Mouse (Mus musculus): Measurements from ENCODE around the gene Klrb1c. TPM values are rescaled to one million over a fixed set of nuclear protein-coding genes. Genes with fewer than 3 reads are reported as not detected.
"Not testable (repeated sequence)": the region's sequence is repeated elsewhere in the genome, so short reads cannot be mapped to it uniquely, and the experiment has no call there.

Gene Klrb1c
- polyA plus RNA-seq, 1 experiment from 2014 or later, result not detected

DNA sequence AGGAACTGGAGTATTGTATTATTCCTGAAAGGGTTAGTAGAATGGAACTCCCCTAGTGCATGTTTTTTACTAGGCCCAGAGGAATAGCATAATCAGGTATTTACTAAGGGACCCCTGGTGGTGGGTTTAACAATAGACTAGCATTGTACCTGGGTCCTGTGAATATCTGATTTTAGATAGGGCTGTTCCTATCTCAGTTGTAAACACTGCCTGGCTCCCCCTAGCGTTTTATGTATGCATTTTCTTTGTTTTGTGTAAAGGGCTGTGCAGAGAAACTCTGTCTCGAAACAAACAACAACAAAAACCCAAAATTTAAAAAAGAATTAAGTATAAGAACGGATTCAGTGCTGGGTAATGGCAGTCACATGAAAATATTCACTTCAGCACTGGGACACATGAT lies 18.0 kb upstream of the Klrb1c start:
- no peak for ATAC-seq
- 69% methylated on average over 3 of the region's 3 CpGs for whole genome bisulfite sequencing
- no peaks in the 10 kb centered on the region for H3K36me3 ChIP-seq

GRCm38 (mm10) chr6:128804823-128805640 lies 16.0 kb upstream of the Klrb1c start:
- not testable (repeated sequence) for ATAC-seq; H3K9ac ChIP-seq (replicated peaks); H3K27me3 ChIP-seq; H3K4me3 ChIP-seq (replicated peaks); H3K9me3 ChIP-seq; H3K36me3 ChIP-seq; H3K4me1 ChIP-seq (replicated peaks); H3K4me2 ChIP-seq (replicated peaks)
- peak overlapping the region; percentile 22; the same call in 1 of the 2 replicates for H3K27ac ChIP-seq
- 66% methylated on average over 7 of the region's 7 CpGs for WGBS

More for the DNA sequence above, 18.0 kb upstream of the Klrb1c start:
- H3K4me1 ChIP-seq (replicated peaks), result no peaks in the 10 kb centered on the region; the same call in 1 of the 2 replicates
- no peaks in the 10 kb centered on the region for H3K9me3 ChIP-seq
- H3K4me2 ChIP-seq (replicated peaks), result no peak overlapping the region
- H3K27me3 ChIP-seq, result no peaks in the 10 kb centered on the region
- H3K9ac ChIP-seq (replicated peaks), result no peak overlapping the region
- no peak overlapping the region for H3K27ac ChIP-seq
- H3K4me3 ChIP-seq (replicated peaks), result no peak overlapping the region

- H3K4me1 ChIP-seq (replicated peaks), result peaks cover 3% of the 10 kb centered on the region
- H3K9me3 ChIP-seq, result no peaks in the 10 kb centered on the region
- peak overlapping the region; percentile 82 for H3K27ac ChIP-seq
- H3K27me3 ChIP-seq, result no peaks in the 10 kb centered on the region
- peak overlapping the region; percentile 48 for H3K4me3 ChIP-seq (replicated peaks)
- peak; percentile 94 for ATAC-seq
- WGBS, result 6% methylated on average over 26 of the region's 26 CpGs
- H3K9ac ChIP-seq (replicated peaks), result peak overlapping the region; percentile 65
- no peaks in the 10 kb centered on the region for H3K36me3 ChIP-seq
- peak overlapping the region; percentile 60 for H3K4me2 ChIP-seq (replicated peaks)
Observed at GRCm38 (mm10) chr6:128802999-128803857, 14.2 kb upstream of the Klrb1c start.

DNA sequence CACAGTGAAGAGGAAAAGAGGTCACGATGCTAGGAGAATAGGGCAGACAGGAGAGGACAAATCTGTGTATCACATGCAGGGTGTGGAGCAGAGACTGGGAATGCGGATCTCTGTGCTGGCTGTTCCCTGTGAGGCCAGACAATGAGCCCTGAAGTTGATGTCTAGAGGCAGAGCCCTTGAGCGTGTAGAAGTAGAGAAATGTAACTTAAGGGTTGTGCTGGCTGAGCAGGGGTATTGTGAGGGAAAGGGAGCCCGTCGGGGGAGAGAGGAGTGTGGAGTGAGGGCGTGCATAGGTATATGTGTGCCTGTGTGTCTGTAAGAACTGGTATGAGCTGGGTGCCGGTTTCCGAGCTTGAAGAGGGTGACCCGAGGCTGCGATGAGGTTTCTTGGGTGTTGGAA lies 13.5 kb upstream of the Klrb1c start:
- Histone ChIP-seq H3K4me1 (replicated peaks) (peaks cover 9% of the 10 kb centered on the region), H3K4me3 (replicated peaks) (peak overlapping the region; percentile 48), H3K9ac (replicated peaks) (peak overlapping the region; percentile 65), H3K27me3 (no peaks in the 10 kb centered on the region), H3K9me3 (no peaks in the 10 kb centered on the region), H3K27ac (peak overlapping the region; percentile 82), H3K4me2 (replicated peaks) (peak overlapping the region; percentile 60), H3K36me3 (no peaks in the 10 kb centered on the region)
- peak; percentile 70 for ATAC-seq
- 12% methylated on average over 10 of the region's 10 CpGs for WGBS

DNA sequence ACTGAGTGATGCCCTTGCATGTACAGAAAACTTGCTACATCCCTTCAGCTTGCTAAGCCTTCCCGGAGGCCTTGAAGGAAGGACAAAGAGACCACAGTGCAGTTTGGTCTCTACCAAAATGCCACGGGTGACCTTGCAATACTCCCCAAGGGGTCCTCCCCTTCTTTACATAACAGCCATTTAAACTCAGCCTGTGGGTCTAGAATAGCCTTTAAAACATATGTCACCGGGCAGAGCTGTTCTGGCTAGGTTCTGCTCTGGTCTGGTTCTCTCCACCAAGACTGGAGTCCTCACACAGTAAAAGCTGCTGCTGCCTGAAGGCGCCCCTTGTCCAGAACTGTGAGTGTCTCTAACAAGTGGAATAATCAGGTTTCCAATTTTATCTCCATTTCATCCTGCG lies 11.7 kb upstream of the Klrb1c start:
- H3K4me3 ChIP-seq (replicated peaks); H3K4me2 ChIP-seq (replicated peaks); H3K27me3 ChIP-seq; H3K27ac ChIP-seq; H3K9ac ChIP-seq (replicated peaks); H3K9me3 ChIP-seq; H3K36me3 ChIP-seq; ATAC-seq: not testable (repeated sequence)
- WGBS, result 82% methylated on average over 5 of the region's 5 CpGs
- H3K4me1 ChIP-seq (replicated peaks), result peaks cover 10% of the 10 kb centered on the region

DNA sequence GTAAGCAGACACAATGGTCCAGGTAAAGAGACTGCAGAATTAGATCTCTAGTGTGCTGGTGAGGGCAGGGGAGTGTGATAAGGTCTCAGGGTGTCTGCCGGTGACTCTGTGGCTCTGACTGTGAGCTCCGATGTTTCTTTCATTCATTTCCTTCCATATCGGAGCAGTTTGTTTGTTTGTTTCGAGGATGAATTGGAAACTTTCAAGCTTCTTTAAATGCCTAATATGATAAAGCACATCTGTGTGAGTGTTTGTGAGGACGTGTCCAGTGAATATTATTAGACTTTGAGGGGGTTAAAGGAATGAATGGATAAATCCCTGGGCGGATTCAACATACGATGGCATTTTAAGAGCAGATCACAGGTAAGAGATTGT lies 10.9 kb upstream of the Klrb1c start:
- H3K9ac ChIP-seq (replicated peaks), result peak overlapping the region; percentile 62
- peaks cover 10% of the 10 kb centered on the region for H3K4me1 ChIP-seq (replicated peaks)
- 15% methylated on average over 7 of the region's 7 CpGs for WGBS
- no peak for ATAC-seq
- no peaks in the 10 kb centered on the region for H3K36me3 ChIP-seq
- no peaks in the 10 kb centered on the region for H3K27me3 ChIP-seq
- H3K27ac ChIP-seq, result peak overlapping the region; percentile 84
- peak overlapping the region; percentile 50 for H3K4me2 ChIP-seq (replicated peaks)
- no peaks in the 10 kb centered on the region for H3K9me3 ChIP-seq
- H3K4me3 ChIP-seq (replicated peaks), result peak overlapping the region; percentile 62

GRCm38 (mm10) chr6:128799144-128799895 lies 10.3 kb upstream of the Klrb1c start:
- H3K4me2 ChIP-seq (replicated peaks), result peak overlapping the region; percentile 56
- WGBS, result under 1% methylated on average over 49 of the region's 49 CpGs
- H3K4me3 ChIP-seq (replicated peaks), result peak overlapping the region; percentile 62
- peak overlapping the region; percentile 84 for H3K27ac ChIP-seq
- peaks cover 10% of the 10 kb centered on the region for H3K4me1 ChIP-seq (replicated peaks)
- peak overlapping the region; percentile 71 for H3K9ac ChIP-seq (replicated peaks)
- peak; percentile 81 for ATAC-seq
- not testable (repeated sequence) for H3K27me3 ChIP-seq, H3K9me3 ChIP-seq, H3K36me3 ChIP-seq

DNA sequence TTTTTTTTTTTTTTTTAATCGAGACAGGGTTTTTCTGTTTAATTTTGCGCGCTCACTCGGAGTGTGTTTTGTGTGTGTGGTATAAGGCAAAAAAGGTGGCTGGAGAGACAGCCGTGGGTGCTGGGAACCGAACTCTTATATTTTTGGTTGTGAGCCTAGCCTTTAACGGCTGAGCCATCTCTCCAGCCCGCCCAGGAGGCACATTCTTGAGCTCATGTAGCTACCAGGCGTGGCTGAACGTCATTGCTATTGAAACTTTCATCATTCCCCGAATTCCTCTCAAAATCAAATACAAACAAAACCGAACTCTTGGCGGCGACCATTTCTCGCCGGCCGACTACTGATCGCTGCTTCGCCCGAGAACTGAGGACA lies 9.7 kb upstream of the Klrb1c start:
- H3K36me3 ChIP-seq, H3K9me3 ChIP-seq, H3K27me3 ChIP-seq: not testable (repeated sequence)
- peak overlapping the region; percentile 56 for H3K4me2 ChIP-seq (replicated peaks)
- H3K4me1 ChIP-seq (replicated peaks), result peaks cover 10% of the 10 kb centered on the region
- peak overlapping the region; percentile 62 for H3K4me3 ChIP-seq (replicated peaks)
- 0% methylated on average over 20 of the region's 20 CpGs for WGBS
- ATAC-seq, result peak; percentile 28
- H3K27ac ChIP-seq, result peak overlapping the region; percentile 84
- H3K9ac ChIP-seq (replicated peaks), result peak overlapping the region; percentile 71

DNA sequence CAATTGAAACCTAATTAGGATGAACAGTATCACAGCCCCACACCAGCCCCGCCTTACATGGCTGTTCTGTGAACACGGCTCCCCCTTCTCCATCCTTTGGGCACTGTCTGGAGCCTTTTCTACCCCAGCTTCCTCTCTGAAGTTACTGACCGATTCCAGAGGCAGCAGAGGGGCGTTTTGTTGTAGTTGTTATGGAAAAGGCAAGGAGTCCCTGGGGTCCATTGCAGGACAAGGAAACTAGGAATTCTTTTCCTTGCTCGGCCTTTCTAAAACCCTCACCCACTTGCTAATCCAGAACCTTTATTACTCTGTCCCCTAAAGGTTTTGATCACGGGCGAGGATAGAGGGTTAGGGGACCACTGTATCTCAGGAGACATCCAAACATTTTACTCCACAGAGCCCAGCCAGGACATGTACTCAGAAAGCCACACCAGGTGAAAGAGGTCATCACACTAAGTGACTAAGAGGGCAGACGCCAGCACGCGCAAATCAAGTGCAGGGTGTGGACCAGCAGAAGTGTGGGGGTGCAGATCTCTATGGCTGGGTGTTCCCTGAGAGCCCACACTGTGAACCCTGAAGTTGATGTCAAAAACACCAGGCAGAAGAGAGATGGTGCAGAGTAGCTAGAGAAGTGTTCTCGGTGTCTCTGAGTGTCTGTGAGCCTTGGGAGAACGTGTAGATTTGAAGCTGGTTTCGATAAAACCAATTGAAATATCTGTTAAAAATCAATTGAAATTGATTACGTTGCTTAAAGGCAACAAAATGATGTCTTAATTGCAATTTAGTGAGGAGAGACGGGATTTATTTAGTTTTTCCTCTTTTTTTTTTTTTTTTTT lies 9.1 kb upstream of the Klrb1c start:
- Histone ChIP-seq H3K36me3 (no peaks in the 10 kb centered on the region), H3K27me3 (no peaks in the 10 kb centered on the region), H3K9me3 (no peaks in the 10 kb centered on the region), H3K4me1 (replicated peaks) (peaks cover 10% of the 10 kb centered on the region), H3K27ac (0 out of 2 replicates have a peak overlapping the region, but pooled peaks have one; percentile 9), H3K4me2 (replicated peaks) (peak overlapping the region; percentile 56), H3K9ac (replicated peaks) (peak overlapping the region; percentile 7; the same call in 1 of the 2 replicates), H3K4me3 (replicated peaks) (peak overlapping the region; percentile 62)
- WGBS, result 14% methylated on average over 15 of the region's 15 CpGs
- no peak for ATAC-seq

DNA sequence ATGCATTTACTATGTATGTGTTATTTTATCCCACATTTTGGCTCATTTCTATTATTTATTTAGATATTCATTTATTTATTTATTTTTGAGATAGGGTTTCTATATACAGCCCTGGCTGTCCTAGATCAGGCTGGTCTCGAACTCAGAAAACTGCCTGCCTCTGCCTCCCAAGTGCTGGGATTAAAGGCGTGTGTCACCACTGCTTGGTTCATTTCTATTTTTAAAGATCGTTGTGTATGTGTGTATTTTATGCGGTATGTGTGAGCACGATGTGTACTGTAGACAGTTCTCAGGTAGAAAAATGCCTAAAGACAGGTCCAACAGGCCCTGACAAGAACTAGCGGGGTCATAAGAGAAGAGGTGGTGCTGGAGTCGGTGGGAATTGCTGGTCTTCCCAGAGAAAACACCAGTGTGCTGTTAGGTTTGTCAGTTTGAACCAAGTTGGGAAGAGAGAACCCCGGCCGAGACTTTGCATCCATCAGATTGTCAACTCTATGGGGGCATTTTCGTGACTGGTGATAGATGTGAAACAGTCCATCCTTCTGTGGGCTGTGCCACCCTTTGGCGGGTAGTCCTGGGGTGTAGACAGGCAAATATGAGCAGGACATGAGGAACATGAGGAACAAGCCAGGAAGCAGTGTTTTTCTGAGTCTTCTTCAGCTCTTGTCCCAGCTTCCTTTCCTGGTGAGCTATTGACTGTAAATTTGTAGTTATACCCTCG lies 8.3 kb upstream of the Klrb1c start:
- peak overlapping the region; percentile 56 for H3K4me2 ChIP-seq (replicated peaks)
- no peaks in the 10 kb centered on the region for H3K27me3 ChIP-seq
- peaks cover 10% of the 10 kb centered on the region for H3K4me1 ChIP-seq (replicated peaks)
- H3K9ac ChIP-seq (replicated peaks), result no peak overlapping the region
- no peak overlapping the region for H3K27ac ChIP-seq
- WGBS, result 83% methylated on average over 12 of the region's 12 CpGs
- H3K36me3 ChIP-seq, result no peaks in the 10 kb centered on the region
- H3K9me3 ChIP-seq, result no peaks in the 10 kb centered on the region
- peak overlapping the region; percentile 62 for H3K4me3 ChIP-seq (replicated peaks)
- no peak for ATAC-seq
